Mouse (Mus musculus) brain, embryonic 14.5 days (tissue): ENCODE data around the gene Vipr1.

ENCODE experiments used
- CTCF ChIP-seq: fragments of 200-500 bp; IDR thresholded peaks from 2 replicates; pipeline ENCODE4 v1.5.1; 2012; ENCODE audit warnings: inconsistent platforms, mild to moderate bottlenecking, moderate library complexity, borderline replicate concordance; ENCODE audit not compliant: insufficient read depth, insufficient read length; ENCODE audit errors: extremely low read depth
- POLR2A ChIP-seq: fragments of 200-500 bp; IDR thresholded peaks from 2 replicates; pipeline ENCODE4 v1.6.1; 2012; ENCODE audit warnings: mild to moderate bottlenecking, inconsistent platforms, borderline replicate concordance; ENCODE audit not compliant: poor library complexity, insufficient read depth, insufficient read length, severe bottlenecking; ENCODE audit errors: extremely low read depth

GRCm38 (mm10) chr9:121718070-121718705 is 75.7 kb downstream of the Vipr1 start:
- TF ChIP-seq CTCF = no peak
- TF ChIP-seq POLR2A = no peak
